Mouse (Mus musculus) forelimb bud, embryonic 11.5 days (tissue): ENCODE results near the gene Mettl9.

ENCODE experiments used
- DNase-seq: peaks from one replicate; pipeline ENCODE4 v3.0.0-alpha.2; 2012; ENCODE audit warnings: low read depth, low spot score

Gene Mettl9

DNA sequence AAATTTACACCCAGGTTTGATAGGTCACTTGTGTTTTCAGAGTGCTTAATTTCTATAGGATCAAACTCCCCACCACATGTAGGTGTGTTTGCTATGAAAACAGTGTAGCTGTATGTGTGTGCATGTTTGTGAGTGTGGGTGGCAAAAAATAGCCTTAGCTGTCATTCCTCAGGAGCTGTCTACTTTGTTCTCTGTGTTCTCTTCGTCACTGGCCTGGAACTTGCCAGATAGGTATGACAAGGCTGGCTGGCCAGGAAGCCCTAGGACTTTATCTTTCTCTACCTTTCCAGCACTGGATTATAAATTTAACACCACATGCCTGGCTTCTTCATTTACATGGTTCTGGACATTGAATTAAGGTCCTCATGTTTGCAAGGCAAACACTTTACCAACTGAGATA is 10.0 kb downstream of the Mettl9 start:
- no peak for DNase-seq

DNA sequence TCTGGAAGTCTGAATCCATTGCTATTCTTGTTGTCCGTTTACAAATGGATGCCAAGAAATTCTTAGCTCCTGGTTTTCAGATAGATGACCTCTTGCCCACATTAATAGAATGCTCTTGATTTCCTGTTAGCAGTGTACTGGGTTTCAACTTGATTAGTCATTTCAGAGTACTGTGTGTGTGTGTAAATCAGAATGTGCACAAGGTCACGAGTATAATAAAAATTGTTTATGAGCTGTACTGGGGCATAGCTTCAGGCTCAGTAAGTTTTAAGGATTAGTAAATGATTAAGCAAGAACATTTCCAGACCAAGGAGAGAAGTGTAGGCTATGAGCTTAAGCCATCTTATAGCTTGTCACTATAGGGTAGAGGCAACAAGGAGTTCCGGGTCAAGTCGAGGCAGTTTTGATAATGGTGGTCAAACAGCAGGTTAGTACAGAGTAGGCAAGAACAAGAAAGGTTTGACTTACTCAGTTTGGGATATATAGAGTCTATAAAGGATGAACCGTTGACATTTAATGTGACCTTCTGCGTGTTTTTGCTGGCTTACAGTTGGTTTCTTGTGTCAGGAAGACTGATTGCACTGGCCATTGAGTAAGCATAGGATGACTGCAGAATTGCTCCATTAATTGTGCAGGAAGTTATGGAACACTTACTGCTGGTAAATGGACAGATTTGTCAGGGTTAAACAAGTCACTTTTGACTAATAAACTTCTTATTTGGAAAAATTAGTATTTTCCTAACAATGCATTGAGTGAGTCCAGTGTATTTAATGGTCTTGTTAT is 11.6 kb downstream of the Mettl9 start:
- DNase-seq = no peak

GRCm38 (mm10) chr7:121047624-121048023 is 13.4 kb downstream of the Mettl9 start:
- DNase-seq = no peak

GRCm38 (mm10) chr7:121053071-121053470 is 18.8 kb downstream of the Mettl9 start:
- no peak for DNase-seq

DNA sequence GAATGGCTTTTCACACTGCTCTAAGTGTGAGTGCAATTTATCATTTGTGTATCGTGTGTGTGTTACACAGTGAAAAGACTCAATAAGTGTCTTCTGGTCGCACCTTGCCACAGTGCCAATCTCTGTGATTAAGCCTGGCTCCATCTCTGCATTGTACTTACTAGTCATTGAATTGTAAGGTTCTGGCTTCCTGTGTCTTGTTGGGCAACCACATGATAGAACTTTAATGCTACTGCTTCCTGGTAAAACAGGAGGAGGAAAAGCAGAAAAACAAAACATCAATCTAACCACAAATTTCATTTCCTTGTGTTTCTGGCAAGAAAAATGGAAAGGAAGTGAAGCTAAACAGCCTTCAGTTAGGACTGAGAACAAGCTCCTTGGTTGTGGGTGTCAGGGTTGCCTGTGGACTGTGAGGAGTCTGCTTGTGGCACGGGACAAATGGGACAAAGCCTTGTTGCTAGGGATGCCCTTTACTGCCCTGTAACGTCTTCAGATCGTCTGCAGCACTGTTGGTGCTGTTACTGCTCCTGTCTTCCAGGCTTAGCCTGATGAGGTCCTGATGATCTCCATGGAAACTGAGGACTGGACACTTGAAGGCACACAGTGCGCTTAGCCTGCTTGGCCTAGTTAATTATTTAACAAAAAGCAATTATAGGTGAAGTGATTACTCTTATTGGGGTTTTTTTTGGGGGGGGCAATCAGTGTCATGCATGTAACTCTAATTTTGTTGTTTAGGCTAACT is 25.4 kb downstream of the Mettl9 start:
- DNase-seq = no peak

- DNase-seq = no peak
These were observed 30.1 kb downstream of the Mettl9 start for GRCm38 (mm10) chr7:121064309-121064708.

DNA sequence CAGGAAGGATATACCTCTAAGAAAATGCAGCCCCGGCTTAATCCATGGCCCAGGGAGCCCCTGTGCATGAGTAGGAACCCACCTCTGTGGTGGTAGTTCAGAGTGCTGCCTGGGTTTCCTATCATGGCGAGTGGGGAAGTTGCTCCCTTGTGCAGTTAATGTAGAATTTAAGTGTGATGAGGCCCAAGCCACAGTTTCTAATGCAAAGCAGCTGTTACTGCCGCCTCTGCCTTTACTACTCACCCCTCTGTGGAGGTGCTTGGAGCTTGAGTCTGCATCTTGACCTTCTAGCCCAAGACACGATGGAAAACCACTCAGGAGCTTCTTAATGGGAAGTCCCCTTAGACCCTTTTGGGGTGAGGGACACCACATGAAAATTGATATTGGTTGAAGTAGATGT is 37.0 kb downstream of the Mettl9 start:
- no peak for DNase-seq

- DNase-seq = no peak
These were observed 38.3 kb downstream of the Mettl9 start for GRCm38 (mm10) chr7:121072506-121072905.

- DNase-seq = no peak
These were observed 40.0 kb downstream of the Mettl9 start, which contains the start of gene Igsf6 for GRCm38 (mm10) chr7:121074281-121074680. Igsf6 (minus strand) TSS chr7:121074572.

DNA sequence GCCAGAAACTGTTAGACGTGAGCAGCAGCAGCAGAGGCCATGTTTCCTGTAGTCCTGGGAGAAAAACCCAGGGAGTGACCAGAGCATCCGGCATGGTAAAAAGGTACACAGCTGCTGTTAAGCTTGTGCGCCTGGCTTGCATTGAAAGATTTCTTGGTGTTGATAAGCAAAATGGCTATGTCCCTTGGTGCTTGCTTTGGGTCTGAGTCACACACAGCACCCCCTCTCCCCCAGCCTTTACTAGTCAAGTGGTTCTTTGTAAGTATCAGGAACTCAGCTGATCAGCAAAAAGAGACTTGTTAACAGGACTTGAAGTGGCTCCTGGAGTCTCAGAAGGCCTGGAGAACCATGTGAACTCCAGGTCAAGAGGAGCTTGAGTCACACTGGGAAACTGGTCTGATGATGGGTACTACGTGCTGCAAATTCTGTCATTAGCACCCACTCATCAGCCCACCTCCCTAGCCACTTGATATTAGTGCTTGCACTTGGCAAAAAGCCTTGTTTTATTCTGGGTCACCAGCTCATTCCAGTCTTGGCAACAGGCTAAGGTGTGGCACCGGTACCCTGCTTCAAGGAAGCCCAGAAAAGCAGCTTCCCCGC is 40.7 kb downstream of the Mettl9 start:
- no peak for DNase-seq

DNA sequence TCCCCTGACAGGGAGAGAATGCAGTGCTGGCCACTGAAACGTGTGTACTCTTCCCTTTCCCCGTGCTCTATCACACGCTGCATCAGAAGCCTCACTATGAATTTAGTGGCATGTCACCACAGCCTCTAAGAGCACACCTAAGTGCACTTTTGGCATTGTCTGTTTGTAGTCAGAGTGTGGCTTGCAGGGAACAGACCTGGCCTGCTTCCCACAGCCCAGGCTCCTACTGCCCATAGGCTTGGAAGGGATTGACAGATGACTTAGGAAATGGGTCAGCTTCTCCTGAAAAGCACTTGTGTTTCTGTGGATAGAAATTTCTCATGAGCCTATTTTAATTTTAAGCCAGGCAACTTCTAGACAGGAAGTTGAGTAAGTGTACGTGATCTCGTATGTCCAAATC is 41.2 kb downstream of the Mettl9 start:
- DNase-seq = no peak

- no peak for DNase-seq
These were observed 43.1 kb downstream of the Mettl9 start for GRCm38 (mm10) chr7:121077311-121077710.

DNA sequence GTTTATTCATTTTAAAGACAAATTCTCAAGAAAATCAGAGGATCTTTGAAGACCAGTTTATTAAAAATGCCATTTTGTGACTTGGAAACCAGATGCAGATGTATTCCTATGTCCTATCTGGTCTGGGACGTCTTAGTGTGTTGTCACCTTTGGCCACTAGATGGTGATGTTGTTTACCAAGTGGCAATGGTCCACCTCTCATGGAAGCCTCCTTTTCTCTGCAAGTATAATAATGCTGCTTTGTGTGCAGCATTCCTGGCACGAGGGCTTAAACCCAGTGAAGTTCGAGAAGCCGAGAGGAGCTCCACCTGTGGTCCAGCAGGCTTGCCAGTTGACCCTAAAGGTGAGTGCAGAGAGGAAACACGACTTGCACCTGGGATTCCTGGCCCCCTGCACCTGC is 43.6 kb downstream of the Mettl9 start:
- DNase-seq = peak; percentile 65

DNA sequence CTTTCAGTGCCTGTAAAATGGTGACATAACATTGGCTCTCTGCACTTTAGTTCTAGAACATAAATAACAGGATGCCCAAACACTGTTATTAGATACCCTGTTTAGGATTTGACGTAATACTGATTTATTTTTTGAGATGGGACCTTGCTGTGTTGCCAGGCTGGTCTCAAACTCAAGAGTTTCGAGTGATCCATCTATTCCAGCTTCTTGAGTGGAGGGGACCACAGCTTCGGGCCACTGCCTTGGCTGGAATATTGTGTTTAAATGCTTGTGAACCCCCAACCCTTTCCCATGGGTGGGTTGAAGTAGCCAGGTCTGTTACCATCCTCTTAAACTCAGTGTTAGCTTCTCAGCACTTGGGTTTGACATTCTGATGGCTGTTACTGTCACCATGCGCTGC is 47.1 kb downstream of the Mettl9 start, which contains the start of gene Otoa:
Gene Otoa, plus strand, starts transcription at position 301 of the 400 bp plus-strand sequence.
- no peak for DNase-seq

- DNase-seq = peak; percentile 53
These were observed 47.6 kb downstream of the Mettl9 start for GRCm38 (mm10) chr7:121081816-121082215.

DNA sequence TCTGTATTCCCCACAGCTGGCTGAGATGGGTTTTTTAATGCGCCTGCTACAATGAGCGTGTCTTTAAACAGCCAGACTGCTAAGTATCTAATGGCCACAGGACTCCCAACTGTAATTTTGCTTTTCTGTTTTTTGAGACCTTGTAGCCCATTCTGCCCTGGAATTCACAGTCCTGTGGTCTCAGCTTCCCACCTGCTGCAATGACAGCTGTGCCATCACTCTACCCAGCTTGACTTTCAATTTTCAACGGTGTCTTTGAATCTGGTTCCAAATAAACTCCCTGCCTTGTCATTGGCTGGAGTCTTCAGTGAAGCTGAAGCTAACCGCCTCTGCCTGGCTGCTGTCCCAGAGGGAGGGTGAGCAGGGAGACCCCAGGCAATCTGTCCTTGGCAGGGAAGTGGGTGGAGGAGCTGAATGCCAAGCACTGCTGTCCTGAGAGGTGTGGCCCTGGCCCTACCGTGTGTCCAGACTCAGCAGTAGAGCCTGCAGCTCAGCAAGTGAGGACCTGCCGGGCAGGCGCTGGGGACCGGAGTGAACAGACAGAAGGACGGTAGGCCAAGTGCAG is 48.8 kb downstream of the Mettl9 start:
- DNase-seq = no peak

- no peak for DNase-seq
These were observed 50.7 kb downstream of the Mettl9 start for GRCm38 (mm10) chr7:121084840-121085453.

DNA sequence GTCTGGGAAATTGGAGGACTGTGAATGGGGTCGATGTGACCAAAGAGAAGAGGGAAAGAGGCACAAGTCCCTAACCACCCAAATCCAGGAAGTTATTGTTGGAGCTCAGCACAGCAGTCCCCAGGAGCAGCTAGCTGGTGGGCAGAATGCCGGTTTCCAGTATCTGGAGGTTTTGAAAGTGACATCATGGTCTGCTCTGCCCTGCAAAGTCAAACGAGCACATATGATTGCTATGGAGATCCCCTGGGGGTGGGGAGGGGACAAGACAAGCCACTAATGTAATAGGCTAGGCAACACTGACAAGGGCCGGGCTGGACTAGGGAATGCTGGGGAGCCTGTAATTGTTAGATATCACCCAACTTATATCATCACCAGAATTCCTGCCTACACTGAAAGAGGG is 51.3 kb downstream of the Mettl9 start:
- no peak for DNase-seq

DNA sequence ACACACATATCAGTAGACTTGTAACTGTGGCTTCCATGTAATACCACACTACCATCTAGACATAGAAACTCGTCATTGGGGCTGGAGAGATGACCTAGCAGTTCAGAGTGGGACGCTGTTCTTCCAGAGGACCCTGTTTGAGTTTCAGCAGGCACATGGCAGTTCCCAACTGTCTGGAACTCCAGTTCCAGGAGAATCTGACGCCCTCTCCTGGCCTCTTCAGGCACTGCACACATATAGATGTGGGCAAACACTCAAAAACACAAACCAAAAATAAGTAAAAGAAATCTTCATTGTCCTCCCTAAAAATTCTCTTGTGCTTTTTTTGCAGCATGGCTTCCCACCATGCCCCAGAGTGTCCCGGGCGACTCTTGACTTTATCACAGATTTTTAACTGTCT is 54.5 kb downstream of the Mettl9 start:
- no peak for DNase-seq

GRCm38 (mm10) chr7:121090748-121091147 is 56.5 kb downstream of the Mettl9 start:
- DNase-seq = no peak

DNA sequence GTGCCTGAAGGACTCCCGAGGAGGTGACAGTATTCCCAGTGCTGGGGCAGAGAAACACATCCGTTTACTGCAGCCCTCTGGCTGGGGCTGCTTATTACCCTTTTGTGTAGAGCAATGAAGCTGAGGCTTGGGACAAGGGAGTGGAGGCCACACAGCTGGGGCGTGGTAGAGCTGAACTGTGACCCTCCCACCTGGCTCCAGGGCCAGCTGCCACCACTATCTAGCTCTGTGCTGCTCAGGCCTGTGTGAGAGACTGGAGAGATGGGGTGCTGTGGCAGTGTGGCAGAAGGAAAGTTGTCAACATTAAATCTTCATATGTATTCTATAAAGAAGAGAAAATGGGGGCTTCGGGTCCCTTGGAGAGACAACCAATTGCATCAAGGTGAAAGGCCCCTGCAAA is 58.8 kb downstream of the Mettl9 start:
- DNase-seq = no peak
